Mouse (Mus musculus) urinary bladder, postnatal 10 days (tissue): Measurements from ENCODE around the gene Phox2a.

ENCODE experiments used
- DNase-seq: peaks from one replicate; pipeline ENCODE4 v3.0.0; 2022; ENCODE audit warnings: low spot score

Phox2a gene

DNA sequence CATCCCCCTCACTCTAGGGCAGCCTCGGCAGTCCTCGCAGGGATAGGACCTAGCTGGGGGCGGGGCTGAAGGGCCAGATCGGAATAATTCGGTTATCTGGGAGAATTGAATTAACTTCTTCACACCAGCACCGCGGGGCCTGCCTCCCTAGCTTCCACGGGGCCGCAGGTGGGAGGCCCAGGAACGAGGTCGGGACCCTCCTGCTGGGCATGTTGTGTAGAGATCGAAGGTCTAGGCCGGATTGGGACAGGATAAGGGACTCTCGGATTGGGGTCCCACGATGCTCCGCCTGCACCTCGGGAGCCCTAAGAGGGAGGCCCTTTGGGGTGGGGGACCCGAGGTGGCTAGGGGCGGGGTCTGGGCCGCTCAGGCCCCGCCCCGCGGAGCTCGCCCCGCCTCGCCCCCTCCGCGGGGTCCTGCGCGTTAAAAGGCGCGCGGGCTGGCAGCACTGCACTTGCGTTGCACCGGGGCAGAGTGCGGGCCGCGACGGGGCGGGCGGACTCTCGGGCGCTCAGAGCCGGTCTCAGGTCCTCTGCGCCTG lies at the start of gene Phox2a:
Gene Phox2a (plus strand): TSS at position 453 of the 541 bp plus-strand sequence.
- DNase-seq: no peak

DNA sequence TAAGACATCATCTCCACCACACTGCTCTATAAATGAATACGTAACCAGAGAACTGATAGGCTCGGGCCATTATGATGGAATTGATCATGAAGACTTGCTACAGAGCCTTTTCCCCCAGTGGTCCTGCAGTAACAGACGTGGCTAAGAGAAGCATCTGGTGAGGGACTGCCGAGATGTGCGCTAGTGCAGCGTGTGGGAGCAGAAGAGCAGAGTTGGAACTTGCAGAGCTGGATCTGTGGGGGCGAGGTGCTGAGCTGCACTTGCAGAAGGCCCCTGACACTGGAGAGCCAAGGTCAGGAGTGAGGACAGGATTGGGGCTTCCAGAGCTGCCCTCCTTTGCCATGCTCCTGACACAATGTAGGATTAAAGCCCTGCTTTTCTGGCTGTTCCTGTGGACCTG lies 48.1 kb upstream of the Phox2a start:
- no peak for DNase-seq

DNA sequence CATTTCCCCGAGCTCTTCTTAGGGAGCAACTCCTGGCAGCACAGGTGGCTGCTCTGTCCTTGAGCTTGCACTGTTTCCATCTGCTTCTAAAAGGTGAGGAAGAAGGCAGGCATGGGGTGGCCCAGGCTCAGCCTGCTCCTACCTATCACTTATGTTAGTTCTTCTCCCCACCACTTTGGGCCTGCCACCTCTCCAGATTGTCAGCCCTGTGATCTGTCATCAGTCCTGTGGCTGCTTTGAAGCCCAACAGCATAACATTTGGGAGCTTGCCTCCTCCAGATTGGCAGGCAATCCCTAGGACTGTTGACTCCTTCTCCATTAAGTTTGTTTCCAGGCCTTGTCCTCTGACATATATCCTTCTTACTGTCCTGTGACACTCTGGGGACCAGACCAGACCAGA lies 46.5 kb upstream of the Phox2a start:
- no peak for DNase-seq

DNA sequence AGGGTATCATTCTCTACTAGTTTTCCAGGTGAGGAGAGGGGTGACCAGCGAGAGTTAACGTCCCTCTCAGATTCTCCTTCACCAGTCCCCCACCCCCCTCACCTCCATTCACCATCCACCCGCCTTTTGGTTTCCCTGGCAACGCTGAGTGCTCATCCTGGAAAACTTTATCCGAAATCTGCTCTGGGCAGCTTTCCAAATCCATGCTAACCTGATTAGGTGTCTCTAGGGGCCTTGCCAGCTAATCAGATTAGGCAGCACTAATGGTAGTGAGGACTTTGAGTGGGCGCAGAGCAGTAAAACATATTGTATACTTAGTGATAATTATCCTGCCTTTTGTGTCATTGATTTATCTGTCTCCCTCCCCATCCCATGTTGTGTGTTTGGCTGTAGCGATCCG lies 45.4 kb upstream of the Phox2a start:
- DNase-seq: no peak

DNA sequence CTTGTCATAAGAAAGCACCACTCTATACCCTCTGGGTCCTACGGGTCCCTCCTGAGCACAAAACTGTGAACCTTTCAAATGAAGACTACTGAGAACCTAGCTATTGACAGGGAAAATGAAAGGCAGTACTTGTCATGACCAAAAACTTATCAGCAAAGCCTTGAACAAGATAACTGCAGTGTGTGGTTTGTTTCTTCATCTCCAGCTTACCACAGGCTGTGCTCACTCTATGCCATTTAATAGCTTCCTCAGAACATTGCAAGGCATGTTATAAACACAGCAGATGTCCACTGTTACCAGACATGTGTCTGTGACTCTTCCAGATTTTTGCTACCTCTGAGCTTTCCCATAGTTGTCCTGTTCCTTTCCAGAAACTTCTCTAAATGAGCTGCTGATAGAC lies 41.1 kb upstream of the Phox2a start:
- DNase-seq: no peak

DNA sequence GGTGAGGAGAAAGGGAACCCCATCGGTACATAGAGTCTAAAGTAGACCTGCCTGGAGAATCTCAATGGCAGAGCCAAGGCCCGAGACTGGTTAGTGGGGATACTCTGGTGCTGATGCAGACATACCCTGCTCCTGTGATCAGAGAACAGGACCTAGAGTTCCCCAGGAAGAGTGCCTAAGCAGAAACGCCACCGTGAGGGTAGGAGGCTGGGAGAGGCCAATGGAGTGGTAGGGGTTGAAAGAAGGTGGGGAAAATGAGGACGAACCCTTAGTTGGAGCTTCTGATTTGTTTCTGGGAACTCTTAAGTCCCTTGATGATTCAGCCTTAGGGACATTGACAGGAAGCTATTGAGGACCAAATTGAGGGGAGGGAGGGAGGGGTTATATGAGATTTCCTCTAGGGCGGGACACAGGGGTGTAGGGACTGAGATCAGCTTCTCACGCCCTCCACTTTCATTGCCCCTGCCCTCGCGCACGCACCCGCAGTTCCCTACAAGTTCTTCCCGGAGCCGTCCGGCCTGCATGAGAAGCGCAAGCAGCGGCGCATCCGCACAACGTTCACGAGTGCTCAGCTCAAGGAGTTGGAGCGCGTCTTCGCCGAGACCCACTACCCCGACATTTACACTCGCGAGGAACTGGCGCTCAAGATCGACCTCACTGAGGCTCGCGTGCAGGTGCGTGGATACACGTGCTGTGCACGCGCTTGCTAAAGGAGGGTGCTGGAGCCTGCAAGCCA lies 2.4 kb downstream of the Phox2a start:
- DNase-seq: no peak

DNA sequence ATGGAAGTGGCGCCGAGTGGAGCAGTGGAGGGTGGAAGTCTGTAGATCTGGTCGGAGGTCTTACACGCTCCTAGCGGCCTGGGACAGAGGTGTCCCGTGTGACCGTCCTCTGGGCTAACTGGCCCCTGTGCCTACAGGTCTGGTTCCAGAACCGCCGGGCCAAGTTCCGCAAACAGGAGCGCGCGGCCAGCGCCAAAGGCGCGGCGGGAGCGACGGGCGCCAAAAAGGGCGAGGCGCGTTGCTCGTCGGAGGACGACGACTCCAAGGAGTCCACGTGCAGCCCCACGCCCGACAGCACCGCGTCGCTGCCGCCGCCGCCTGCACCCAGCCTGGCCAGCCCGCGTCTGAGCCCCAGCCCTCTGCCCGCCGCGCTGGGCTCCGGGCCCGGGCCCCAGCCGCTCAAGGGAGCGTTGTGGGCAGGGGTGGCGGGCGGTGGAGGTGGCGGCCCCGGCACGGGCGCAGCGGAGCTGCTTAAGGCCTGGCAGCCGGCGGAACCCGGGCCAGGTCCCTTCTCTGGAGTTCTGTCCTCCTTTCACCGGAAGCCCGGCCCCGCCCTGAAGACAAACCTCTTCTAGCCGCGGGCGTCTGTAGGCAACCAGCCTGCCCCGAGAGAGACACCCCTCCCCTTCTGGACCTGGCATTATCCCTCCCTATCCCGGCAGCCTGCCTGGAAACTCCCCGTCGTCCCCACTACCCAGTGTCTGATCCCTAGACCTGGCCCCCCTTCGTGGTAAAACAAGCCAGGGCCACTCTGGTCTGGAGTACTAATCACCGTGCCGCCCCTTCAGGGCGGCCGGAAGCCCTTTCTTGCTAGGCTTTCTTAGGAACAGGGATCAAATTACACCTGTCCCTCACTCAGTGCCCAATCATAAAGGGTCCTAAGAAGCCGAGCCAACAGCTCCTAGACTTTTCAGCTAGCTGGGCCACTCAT lies 3.7 kb downstream of the Phox2a start:
- no peak for DNase-seq

DNA sequence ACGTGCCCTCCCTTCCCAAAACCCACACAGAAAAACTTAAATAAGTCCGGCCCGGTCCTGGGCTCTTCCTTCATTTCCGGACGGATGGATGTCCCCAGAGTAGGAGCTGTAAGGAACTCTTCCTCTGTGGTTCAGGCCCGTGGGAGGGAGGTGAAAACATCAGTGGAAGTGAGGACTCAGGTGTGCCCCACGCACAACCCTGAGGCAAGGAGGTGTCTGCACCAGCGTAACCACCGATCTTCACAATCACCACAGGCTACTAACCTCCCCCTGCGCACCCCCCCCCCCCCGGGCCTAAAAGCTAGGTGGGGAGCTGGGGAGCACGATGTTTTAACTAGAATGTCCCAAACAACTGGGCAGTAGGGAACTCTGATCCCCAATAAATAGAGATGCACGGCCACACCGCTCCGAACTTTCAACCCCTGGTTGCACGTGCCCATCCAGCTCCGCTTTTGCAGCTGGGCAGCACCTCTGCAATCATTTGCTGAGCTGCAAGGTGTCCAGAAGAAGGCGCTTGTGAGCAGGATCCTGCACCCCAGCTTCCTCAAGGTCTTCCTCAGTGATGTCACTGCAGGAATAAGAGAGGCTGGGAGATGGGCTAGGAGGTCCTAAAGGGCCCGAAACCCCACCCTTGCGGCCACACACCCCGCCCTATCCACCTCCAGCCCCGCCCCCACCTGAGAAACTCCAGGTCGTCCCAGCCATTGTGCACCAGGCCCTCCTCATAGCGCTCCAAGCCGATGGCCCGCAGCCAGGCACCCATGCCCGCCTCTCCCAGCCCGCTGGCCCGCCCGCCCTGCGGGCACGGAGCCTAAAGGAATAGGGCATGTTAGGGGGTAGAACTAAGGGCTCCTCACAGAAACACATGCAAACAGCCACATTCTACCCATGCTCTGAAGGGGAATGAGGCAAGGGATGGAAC lies 5.0 kb downstream of the Phox2a start:
- DNase-seq: no peak

DNA sequence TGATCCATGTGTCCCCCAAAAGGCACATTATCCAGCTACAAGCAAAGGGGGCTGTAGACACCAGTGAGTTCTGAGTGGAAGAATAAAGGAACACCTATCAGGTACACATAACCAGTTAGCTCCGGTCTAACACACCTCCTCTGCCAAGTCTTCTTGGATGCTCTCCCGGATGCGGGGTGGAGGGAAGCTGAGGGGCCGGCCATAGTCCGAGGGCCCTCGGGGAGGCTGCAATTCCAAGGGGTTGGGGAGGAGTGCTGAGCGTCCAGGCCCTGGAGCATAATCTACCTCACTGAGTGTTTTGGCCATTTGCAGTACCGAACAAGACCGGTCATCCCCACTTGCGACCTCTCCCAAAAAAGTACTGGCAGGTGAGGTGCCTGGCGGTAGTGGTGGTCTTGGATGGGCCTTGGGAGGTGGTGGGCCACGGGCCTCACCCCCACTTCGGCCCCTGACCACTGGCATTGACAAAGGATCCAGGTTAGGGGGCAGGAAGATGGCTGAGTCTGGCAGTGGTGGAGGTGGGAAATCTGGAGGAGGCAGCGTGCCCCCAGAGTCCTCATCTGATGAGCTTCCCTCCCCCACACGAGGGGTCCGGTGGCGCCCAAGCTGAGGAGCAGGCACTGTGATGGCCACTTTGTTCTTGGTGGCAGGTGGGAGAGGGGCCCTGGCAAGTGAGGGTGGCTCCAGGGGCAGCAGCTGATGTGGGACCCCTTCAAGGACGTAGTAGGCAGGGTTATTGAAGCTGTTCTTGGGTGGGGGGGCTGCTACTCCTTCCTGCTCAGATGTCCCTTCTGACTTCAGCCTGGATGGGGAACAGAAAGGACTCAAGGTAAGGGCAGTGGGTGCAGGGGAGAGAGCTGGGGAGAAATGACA lies 5.9 kb downstream of the Phox2a start:
- DNase-seq: no peak

DNA sequence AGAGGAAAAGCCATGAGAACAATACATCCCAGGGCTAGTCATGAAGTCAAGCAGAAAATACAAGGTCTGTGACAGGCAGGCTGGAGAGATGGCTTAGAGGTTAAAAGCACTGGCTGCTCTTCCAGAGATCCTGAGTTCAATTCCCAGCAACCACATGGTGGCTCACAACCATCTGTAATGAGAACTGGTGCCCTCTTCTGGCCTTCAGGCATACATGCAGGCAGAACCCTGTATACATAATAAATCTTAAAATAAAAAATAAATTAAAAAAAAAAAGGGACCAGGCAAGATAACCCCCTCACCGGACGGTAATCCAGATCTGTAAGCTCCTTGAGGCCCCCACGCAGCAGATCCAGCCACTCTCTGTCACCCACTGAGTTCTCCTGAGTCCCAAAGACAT lies 12.3 kb downstream of the Phox2a start:
- no peak for DNase-seq

DNA sequence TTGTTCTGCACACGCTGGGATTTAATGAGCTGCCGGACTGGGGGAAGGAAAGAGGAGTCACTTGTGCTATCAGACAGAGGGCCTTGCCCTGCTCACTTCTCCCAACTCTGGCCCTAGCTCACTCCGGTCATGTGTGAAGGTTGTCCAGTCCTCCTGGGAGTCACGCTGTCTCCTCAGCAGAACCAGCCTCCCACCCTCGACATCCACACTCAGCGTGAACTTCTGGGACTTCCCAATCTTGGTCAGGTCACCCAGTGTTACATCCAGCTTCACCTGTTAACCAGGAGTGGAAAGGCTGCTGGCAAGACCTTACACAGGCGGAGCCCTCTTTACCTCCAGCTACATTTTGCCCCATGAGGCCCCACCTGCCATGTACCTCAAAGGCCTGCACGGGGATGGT lies 13.3 kb downstream of the Phox2a start:
- DNase-seq: no peak

DNA sequence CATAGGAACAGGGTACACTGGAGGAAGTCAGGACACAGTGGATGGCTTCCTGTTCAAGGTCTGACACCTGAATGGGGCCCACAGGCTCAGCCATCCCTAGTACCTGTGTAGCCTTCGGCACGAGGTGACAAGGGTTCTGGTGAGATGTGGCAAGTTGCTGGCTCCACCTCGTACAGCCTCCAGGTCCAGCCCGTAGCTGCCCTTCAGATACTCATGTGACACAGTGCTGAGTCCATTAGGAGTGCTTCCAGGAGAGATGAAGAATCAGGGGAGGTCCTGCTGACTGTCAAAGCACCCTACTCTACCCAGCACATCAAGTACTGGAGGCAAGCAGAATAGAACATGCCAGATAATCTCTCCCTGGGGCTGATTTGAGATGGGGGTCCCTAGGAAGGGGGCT lies 14.3 kb downstream of the Phox2a start:
- no peak for DNase-seq

DNA sequence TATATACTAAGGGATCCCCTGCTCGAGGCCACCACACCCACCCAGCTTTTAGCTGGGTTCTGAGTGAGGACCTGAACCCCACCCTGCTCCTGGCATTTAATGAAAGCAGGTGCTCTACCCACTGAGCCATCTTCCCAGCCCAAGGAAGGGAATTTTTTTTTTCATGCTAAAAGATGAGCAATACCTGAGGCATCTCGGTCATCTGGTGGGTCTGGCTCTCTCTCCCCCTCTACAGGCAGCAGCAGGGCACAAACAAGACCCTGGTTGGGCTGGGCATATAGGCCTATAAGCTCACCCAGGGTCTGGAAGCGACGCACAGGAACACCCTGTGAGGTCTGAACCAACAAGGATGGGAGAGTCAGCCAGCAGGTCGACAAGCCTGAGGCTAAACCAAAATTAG lies 15.2 kb downstream of the Phox2a start:
- no peak for DNase-seq

DNA sequence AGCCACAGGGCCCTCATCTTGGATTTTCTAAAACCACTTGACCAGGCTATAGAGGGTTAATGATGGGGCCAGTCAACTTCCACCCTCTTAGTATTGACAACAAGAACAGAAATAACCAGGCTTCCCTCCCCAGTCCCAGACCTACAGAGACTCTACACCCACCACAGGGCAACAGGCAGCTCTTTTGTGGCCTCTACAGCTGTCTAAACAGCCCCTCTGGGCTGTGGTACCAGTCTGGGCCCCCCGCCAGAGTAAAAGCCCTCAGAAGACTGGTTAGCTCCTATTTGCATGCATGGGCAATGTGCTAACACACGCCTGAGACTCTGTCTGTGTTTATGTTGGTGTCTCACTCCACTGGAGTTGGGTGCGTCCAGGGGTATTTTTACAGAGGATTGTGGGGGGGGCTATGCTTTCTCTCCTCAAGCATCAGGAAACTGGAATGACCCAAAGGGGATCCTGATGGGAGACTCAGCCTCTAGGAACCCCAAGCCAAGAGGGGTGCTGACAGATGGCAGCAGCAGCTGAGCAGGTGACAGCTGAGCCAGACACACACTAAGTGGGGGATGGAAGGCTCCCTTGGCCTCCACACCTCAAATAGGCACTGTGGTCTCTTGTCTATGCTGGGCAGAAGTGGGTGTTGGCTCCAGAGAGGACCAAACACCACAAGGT lies 15.9 kb downstream of the Phox2a start:
- DNase-seq: no peak

DNA sequence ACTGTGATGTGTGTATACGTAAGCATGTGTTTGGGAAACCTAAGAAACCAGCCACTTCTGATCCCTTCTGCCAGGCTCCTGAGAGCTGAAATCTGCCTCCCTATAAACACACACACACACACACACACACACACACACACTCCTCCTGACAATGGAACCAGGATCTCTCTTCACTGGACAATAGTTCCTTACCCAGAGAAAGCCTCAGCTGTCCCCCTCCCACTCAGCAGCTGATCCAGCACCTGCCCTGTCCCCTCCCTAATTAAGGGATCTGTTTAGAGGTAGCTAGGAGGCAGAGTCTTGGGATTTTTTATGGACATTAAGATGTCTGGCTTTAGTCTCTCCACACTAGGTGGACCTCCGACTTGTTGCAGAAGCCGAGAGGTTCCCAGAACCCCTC lies 16.8 kb downstream of the Phox2a start:
- DNase-seq: no peak

DNA sequence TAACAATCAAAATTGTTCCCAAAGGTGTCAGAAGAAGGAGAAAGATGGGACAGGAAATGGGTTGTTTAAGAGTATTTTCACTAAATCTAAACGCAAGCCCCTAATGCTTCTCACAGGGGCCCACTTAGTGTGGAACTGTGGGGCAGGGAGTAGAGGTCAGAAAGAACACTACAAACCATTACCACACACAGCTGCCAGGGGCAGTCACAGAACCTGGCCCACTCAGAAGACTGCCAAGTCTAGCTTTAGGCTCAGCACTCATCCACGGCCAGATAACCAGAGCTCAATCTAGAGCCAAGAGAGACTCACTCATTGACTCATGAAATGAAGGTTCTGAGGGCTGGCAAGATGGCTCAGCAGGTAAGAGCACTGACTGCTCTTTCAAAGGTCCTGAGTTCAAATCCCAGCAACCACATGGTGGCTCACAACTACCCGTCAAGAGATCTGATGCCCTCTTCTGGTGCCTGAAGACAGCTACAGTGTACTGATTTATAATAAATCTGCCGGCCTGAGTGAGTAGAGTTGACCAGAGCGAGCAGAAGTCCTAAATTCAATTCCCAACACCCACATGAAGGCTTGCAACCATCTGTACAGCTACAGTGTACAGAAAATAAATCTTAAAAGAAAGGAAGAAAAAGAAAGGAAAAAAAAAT lies 17.5 kb downstream of the Phox2a start:
- DNase-seq: no peak

DNA sequence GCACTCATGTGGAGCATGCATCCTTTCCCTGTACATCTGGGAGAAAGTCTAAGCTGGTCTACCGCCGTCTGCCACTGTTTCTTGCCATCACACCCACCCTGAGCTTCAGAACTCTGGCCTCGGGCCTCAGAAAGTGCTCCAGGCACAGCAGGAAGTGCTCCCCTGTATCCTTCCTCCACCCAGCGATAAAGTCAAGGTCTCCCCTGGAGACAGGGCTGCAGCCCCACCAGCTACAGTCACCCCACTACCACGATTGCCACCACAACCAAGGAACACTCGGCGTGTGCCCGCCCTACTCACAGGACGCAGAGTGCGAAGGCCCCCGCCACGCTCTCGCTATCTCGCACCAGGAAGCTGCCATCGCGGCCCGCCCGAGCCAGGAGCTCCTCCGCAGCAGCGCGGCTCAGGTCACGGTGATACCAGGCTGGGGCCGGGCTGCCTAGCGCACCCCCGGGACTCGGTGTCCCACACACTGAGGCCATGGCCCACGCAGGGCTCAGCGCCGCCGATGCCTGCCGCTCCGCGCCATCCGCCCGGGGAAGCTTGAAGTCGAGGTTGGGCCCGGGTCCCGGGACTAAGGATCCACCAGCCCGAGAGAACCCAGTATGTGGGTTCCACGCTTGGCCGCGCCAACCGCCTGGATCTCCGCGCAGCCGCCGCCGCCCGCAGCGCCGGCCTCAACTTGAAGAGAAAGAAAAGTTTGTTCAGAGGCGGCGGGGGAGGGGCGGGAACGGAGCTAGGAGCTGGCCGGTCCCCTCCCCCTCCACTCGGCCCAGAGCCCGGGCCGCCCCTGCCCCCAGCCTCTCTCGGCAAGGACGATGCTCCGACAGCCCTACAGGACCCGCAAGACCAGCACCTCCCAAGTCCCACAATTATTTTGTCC lies 18.4 kb downstream of the Phox2a start:
- DNase-seq: no peak

DNA sequence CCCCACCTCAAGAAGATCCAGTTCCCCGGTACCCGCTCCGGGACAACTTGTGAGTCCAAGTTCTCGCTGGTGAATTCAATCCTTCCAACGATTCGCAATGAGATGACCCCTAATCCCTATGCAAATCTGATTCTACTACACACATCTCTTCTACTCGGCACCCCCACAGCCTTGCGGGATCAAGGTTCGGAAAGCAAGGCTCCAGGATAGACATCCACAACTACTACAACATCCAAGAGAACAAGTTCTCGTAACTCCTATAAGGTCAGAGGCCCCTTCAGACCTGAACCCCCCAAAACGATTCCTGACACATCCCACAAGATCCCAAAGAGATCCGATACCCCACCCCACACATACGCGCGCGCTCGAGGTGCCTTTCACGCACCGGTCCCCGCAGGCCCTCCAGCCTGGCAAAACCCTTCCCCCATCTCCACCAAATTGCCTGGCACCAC lies 19.1 kb downstream of the Phox2a start:
- no peak for DNase-seq
